Comparison of ENCODE assay signal across 12 mouse cellular contexts in the genomic region with DNA sequence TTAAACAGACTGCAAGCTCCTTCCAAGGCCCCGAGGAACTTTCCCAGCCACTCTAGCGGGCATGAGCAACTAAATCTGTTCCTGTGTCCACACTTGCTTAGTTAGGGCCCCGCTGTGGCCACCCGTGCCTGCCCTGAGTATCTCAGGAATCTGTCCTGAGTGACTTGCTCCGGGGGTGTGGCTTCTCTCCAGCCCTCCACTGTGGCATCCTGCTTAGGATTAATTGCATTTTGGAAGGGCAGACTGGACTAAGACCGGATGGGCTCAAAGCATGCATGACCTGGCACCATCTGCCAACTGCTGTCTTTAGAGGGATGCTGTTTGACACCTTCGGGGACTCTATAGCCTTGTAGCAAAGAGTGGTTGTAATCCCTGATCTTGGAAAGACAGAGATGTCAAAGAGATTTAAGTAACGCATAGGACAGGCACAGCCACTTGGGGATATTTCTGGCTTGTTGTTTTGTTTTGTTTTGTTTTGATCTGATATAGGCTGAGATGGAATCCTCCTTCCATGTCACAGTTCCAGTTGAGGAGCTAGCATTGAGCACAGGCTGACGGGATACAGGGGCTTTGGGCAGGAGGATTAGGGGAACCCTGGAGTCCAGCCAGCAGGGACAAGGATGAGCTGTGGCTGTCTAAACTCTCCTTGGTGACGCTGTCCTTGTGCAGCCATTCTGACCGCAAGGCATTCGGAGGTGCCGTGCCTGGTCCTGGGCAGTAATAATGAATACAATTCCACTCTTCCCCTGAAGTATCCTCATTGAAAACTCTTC. TPM values are rescaled to one million over a fixed set of nuclear protein-coding genes. Genes with fewer than 3 reads are reported as not detected.
DNase-seq lines count a peak whose midpoint lies in the region; ATAC-seq and TF ChIP-seq lines count a peak whose summit lies in the region.
"Had no signal": no experiment of that assay in that cellular context is flagged by ENCODE, and none has a peak within 500 bp of the region (broad histone marks: within the 10 kb centered on the region; RNA-seq: fewer than 3 reads in every experiment).

No protein-coding gene starts in this region.

- no peaks in the 10 kb centered on the region for H3K9me3 ChIP-seq in heart, embryonic 10.5 days
- no peaks in the 10 kb centered on the region for H3K9me3 ChIP-seq in lung, embryonic 16.5 days (ENCODE audit: control insufficient read depth, low read length)
- no peaks in the 10 kb centered on the region for H3K9me3 ChIP-seq in limb, embryonic 15.5 days

- intact Hi-C loops in heart, postnatal 10 days (cut with DNase I) = no loop called here

- ATAC-seq in lung, embryonic 16.5 days (ENCODE audit: low read depth) = peak; percentile 50; the same call in 1 of the 2 replicates
- no peak for ATAC-seq in limb, embryonic 15.5 days (ENCODE audit: insufficient number of reproducible peaks, low FRiP score, low TSS enrichment, low read depth)

- peaks cover 5% of the 10 kb centered on the region for H3K36me3 ChIP-seq in heart, embryonic 10.5 days
- no peaks in the 10 kb centered on the region for H3K36me3 ChIP-seq in lung, embryonic 16.5 days (ENCODE audit: control insufficient read depth, insufficient read depth, low read length)
- no peaks in the 10 kb centered on the region for H3K36me3 ChIP-seq in kidney, adult 2 months (ENCODE audit: control insufficient read depth, insufficient read depth, low read length)
- H3K36me3 ChIP-seq in limb, embryonic 15.5 days = no peaks in the 10 kb centered on the region

- peak overlapping the region; percentile 78 for H3K27ac ChIP-seq in heart, embryonic 10.5 days
- peak overlapping the region; percentile 25; the same call in 1 of the 2 replicates for H3K27ac ChIP-seq in lung, embryonic 16.5 days (ENCODE audit: low read length)
- H3K27ac ChIP-seq in kidney, adult 2 months (ENCODE audit: insufficient read depth, low read depth, low read length) = peak overlapping the region; percentile 54; the same call in 1 of the 2 replicates
- H3K27ac ChIP-seq in limb, embryonic 15.5 days = peak overlapping the region; percentile 81
- H3K27ac ChIP-seq: heart, adult 2 months; macrophage had no signal

- TF ChIP-seq CTCF in kidney, adult 2 months (conservative IDR thresholded peaks at IDR 0.05; ENCODE audit: insufficient read depth, insufficient read length, low read depth, low read length) = no peak

- no peak for TF ChIP-seq POLR2A in kidney, adult 2 months (IDR thresholded peaks at IDR 0.05; ENCODE audit: low read depth, low read length)

- 61% methylated on average over 13 of the region's 13 CpGs for WGBS in heart, embryonic 10.5 days
- WGBS in lung, embryonic 16.5 days = 39% methylated on average over 13 of the region's 13 CpGs
- WGBS in kidney, adult 2 months = 46% methylated on average over 13 of the region's 13 CpGs
- 52% methylated on average over 13 of the region's 13 CpGs for WGBS in limb, embryonic 15.5 days

- no peak overlapping the region for H3K9ac ChIP-seq in lung, embryonic 16.5 days (ENCODE audit: low read length)
- H3K9ac ChIP-seq in limb, embryonic 15.5 days = no peak overlapping the region

- DNase-seq in heart, embryonic 10.5 days (ENCODE audit: low spot score) = no peak
- DNase-seq in heart, postnatal 10 days = no peak
- no peak for DNase-seq in lung, postnatal 25 days (ENCODE audit: low spot score)
- DNase-seq in kidney, adult 2 months = peak; percentile 81
- DNase-seq in gastrocnemius, postnatal 10 days = no peak
- DNase-seq in gastrocnemius, postnatal 25 days = no peak
- DNase-seq: heart, adult 2 months; layer of hippocampus, postnatal 36 days; thymus, postnatal 14 days had no signal

- H3K4me2 ChIP-seq in lung, embryonic 16.5 days (ENCODE audit: low read depth, low read length) = no peak overlapping the region
- H3K4me2 ChIP-seq in limb, embryonic 15.5 days = no peak overlapping the region

- no peak overlapping the region for H3K4me3 ChIP-seq in heart, embryonic 10.5 days
- H3K4me3 ChIP-seq in lung, embryonic 16.5 days (ENCODE audit: low read length) = no peak overlapping the region
- H3K4me3 ChIP-seq in kidney, adult 2 months (ENCODE audit: insufficient read depth, low read depth, low read length) = no peak overlapping the region
- no peak overlapping the region for H3K4me3 ChIP-seq in limb, embryonic 15.5 days
- H3K4me3 ChIP-seq: heart, adult 2 months had no signal

- H3K4me1 ChIP-seq in heart, embryonic 10.5 days = peaks cover 52% of the 10 kb centered on the region
- peaks cover 26% of the 10 kb centered on the region for H3K4me1 ChIP-seq in lung, embryonic 16.5 days (replicated peaks; ENCODE audit: control insufficient read depth, insufficient read depth, low read length)
- H3K4me1 ChIP-seq in kidney, adult 2 months (ENCODE audit: control insufficient read depth, insufficient read depth, low read length) = peaks cover 50% of the 10 kb centered on the region
- H3K4me1 ChIP-seq in limb, embryonic 15.5 days = peaks cover 36% of the 10 kb centered on the region

- no peaks in the 10 kb centered on the region for H3K27me3 ChIP-seq in heart, embryonic 10.5 days (ENCODE audit: insufficient read depth, poor library complexity, severe bottlenecking)
- no peaks in the 10 kb centered on the region for H3K27me3 ChIP-seq in lung, embryonic 16.5 days (ENCODE audit: control insufficient read depth, insufficient read depth, low read depth, low read length)
- H3K27me3 ChIP-seq in kidney, adult 2 months (replicated peaks; ENCODE audit: control insufficient read depth, insufficient read depth, low read length) = no peaks in the 10 kb centered on the region
- H3K27me3 ChIP-seq in limb, embryonic 15.5 days = no peaks in the 10 kb centered on the region

RNA-seq across cellular contexts. Expression of a gene that starts 55.0 kb away (rescaled TPM):
- polyA plus RNA-seq in heart, embryonic 10.5 days (2016; fragmentation: Nextera tagmentation; extraction: Ambion mirVana) = 53.5 and 66.5 TPM in 2 replicates
- 10 to 100 TPM; 11.4 to 17.9 TPM for total RNA-seq in heart, postnatal 10 days (2021)
- polyA plus RNA-seq in lung, embryonic 16.5 days (2015; fragmentation: Nextera tagmentation; extraction: Ambion mirVana) = 7.7 and 8.8 TPM in 2 replicates
- 61.5 and 62.5 TPM in 2 replicates for polyA plus RNA-seq in kidney, adult 2 months (2012; rRNA removed)
- 23.5 and 27.9 TPM in 2 replicates for polyA plus RNA-seq in limb, embryonic 15.5 days (2015; fragmentation: Nextera tagmentation; extraction: Ambion mirVana)
- 1 to 10 TPM; 5.6 to 7.8 TPM for total RNA-seq in gastrocnemius, postnatal 10 days (2021)
- total RNA-seq in gastrocnemius, postnatal 25 days (2021) = 1 to 10 TPM; 2.9 to 4.1 TPM

Comparison
In these comparisons a context has a peak if more than half of its experiments do, and no peak if none do; other contexts are left out.
1. H3K27ac ChIP-seq: peak in every context shown above with its lines; median percentile 81 in limb, embryonic 15.5 days; 78 in heart, embryonic 10.5 days; 54 in kidney, adult 2 months; 25 in lung, embryonic 16.5 days.